Mouse (Mus musculus) embryonic facial prominence, embryonic 11.5 days (tissue): Measurements from ENCODE around the gene Bhlhe40. TPM values are rescaled to one million over a fixed set of nuclear protein-coding genes. Genes with fewer than 3 reads are reported as not detected.

ENCODE experiments used
- ATAC-seq: fragments of 200-750 bp; cut with Nextera tagmentation; replicated peaks from 2 replicates; pipeline ENCODE4 v1.8.0; 2017; ENCODE audit warnings: low read depth; ENCODE audit not compliant: insufficient number of reproducible peaks, low FRiP score, low TSS enrichment
- DNase-seq: peaks from one replicate; pipeline ENCODE4 v3.0.0-alpha.2; 2015; ENCODE audit warnings: low spot score
- H3K27ac ChIP-seq: fragments of 300-500 bp; sonication (generic); replicated peaks from 2 replicates; pipeline ENCODE4 v1.5.1; 2014; ENCODE audit warnings: mild to moderate bottlenecking, low read depth, low read length, control low read depth
- H3K27me3 ChIP-seq: fragments of 300-500 bp; sonication (generic); 2 replicates; pipeline ENCODE4 v1.6.1; 2014; ENCODE audit warnings: mild to moderate bottlenecking, low read length, moderate library complexity, mixed read lengths; ENCODE audit not compliant: control insufficient read depth, insufficient read depth
- H3K36me3 ChIP-seq: fragments of 300-500 bp; sonication (generic); replicated peaks from 2 replicates; pipeline ENCODE4 v1.6.1; 2014; ENCODE audit warnings: low read depth, mild to moderate bottlenecking, low read length, moderate library complexity, mixed read lengths; ENCODE audit not compliant: control insufficient read depth, insufficient read depth
- H3K4me1 ChIP-seq: fragments of 300-500 bp; sonication (generic); 2 replicates; pipeline ENCODE4 v1.6.1; 2014; ENCODE audit warnings: low read length, mixed read lengths; ENCODE audit not compliant: control insufficient read depth, insufficient read depth
- H3K4me2 ChIP-seq: fragments of 300-500 bp; sonication (generic); 2 replicates; pipeline ENCODE4 v1.6.1; 2014; ENCODE audit warnings: low read depth, mild to moderate bottlenecking, control low read depth, low read length, moderate library complexity
- H3K4me3 ChIP-seq: fragments of 300-500 bp; sonication (generic); 2 replicates; pipeline ENCODE4 v1.5.1; 2014; ENCODE audit warnings: low read depth, low read length, control low read depth
- H3K9ac ChIP-seq: fragments of 300-500 bp; sonication (generic); replicated peaks from 2 replicates; pipeline ENCODE4 v1.6.1; 2014; ENCODE audit warnings: mild to moderate bottlenecking, control low read depth, low read length
- H3K9me3 ChIP-seq: fragments of 300-500 bp; sonication (generic); replicated peaks from 2 replicates; pipeline ENCODE4 v1.6.1; 2016; ENCODE audit warnings: mild to moderate bottlenecking, low read length, inconsistent platforms, mixed read lengths; ENCODE audit not compliant: control insufficient read depth
- WGBS: fragments of 180-500 bp; shearing (Covaris S2); extraction: QIAGEN DNeasy Blood & Tissue Kit; methylation state at CpG from one replicate; pipeline ENCODE4 v1.1.7; 2014; 5-methylcytosine and 5-hydroxymethylcytosine counted together
- polyA plus RNA-seq: library from polyadenylated mRNA; unstranded; fragments of >200 nt; fragmentation: Nextera tagmentation; extraction: Ambion mirVana; gene quantifications from 2 replicates; pipeline ENCODE4 v1.2.1, GENCODE M21; 2014

The Bhlhe40 gene
- polyA plus RNA-seq, 1 experiment from 2014 or later = 1.5 TPM

- no peaks in the 10 kb centered on the region for H3K9me3 ChIP-seq
- H3K36me3 ChIP-seq = no peaks in the 10 kb centered on the region
- no peaks in the 10 kb centered on the region; the same call in 1 of the 2 replicates for H3K27me3 ChIP-seq
- WGBS = 62% methylated on average over 5 of the region's 5 CpGs
- H3K4me2 ChIP-seq = no peak overlapping the region
- DNase-seq = no peak
- H3K27ac ChIP-seq = no peak overlapping the region
- no peaks in the 10 kb centered on the region for H3K4me1 ChIP-seq
- ATAC-seq = no peak
- no peak overlapping the region for H3K4me3 ChIP-seq
- no peak overlapping the region for H3K9ac ChIP-seq
Observed at GRCm38 (mm10) chr6:108665587-108665986, 5.2 kb downstream of the Bhlhe40 start.

- H3K4me2 ChIP-seq = no peak overlapping the region
- WGBS = 83% methylated on average over 12 of the region's 12 CpGs
- no peaks in the 10 kb centered on the region for H3K4me1 ChIP-seq
- no peaks in the 10 kb centered on the region for H3K36me3 ChIP-seq
- no peak overlapping the region for H3K27ac ChIP-seq
- H3K4me3 ChIP-seq = no peak overlapping the region
- DNase-seq (no peak), ATAC-seq (no peak)
- H3K9ac ChIP-seq = no peak overlapping the region
- no peaks in the 10 kb centered on the region for H3K27me3 ChIP-seq
- H3K9me3 ChIP-seq = no peaks in the 10 kb centered on the region
Observed at GRCm38 (mm10) chr6:108666648-108667488, 6.4 kb downstream of the Bhlhe40 start.

- WGBS = 13% methylated on average over 6 of the region's 6 CpGs
- no peaks in the 10 kb centered on the region for H3K9me3 ChIP-seq
- DNase-seq (no peak), ATAC-seq (no peak)
- no peak overlapping the region for H3K27ac ChIP-seq
- no peaks in the 10 kb centered on the region for H3K27me3 ChIP-seq
- no peak overlapping the region for H3K4me3 ChIP-seq
- H3K36me3 ChIP-seq = no peaks in the 10 kb centered on the region
- no peak overlapping the region for H3K4me2 ChIP-seq
- no peaks in the 10 kb centered on the region for H3K4me1 ChIP-seq
- H3K9ac ChIP-seq = no peak overlapping the region
Observed at GRCm38 (mm10) chr6:108667599-108668021, 7.2 kb downstream of the Bhlhe40 start.

GRCm38 (mm10) chr6:108668321-108668786 lies 7.9 kb downstream of the Bhlhe40 start:
- H3K27me3 ChIP-seq = no peaks in the 10 kb centered on the region
- peak overlapping the region; percentile 22 for H3K4me3 ChIP-seq
- H3K9ac ChIP-seq = peak overlapping the region; percentile 69
- no peaks in the 10 kb centered on the region for H3K4me1 ChIP-seq
- ATAC-seq = peak; percentile 91
- peak; percentile 85 for DNase-seq
- no peaks in the 10 kb centered on the region for H3K9me3 ChIP-seq
- H3K27ac ChIP-seq = no peak overlapping the region
- H3K4me2 ChIP-seq = peak overlapping the region; percentile 43
- no peaks in the 10 kb centered on the region for H3K36me3 ChIP-seq
- WGBS = under 1% methylated on average over 30 of the region's 30 CpGs

- Histone ChIP-seq H3K9me3 (no peaks in the 10 kb centered on the region), H3K9ac (no peak overlapping the region), H3K27ac (no peak overlapping the region), H3K36me3 (no peaks in the 10 kb centered on the region), H3K4me2 (no peak overlapping the region), H3K4me3 (no peak overlapping the region), H3K4me1 (no peaks in the 10 kb centered on the region), H3K27me3 (no peaks in the 10 kb centered on the region)
- no peak for ATAC-seq
- DNase-seq = no peak
- 87% methylated on average over 3 of the region's 3 CpGs for WGBS
Observed at GRCm38 (mm10) chr6:108670276-108670675, 9.8 kb downstream of the Bhlhe40 start.

GRCm38 (mm10) chr6:108670821-108671220 lies 10.4 kb downstream of the Bhlhe40 start:
- Histone ChIP-seq H3K27ac (no peak overlapping the region), H3K9ac (no peak overlapping the region), H3K36me3 (no peaks in the 10 kb centered on the region), H3K27me3 (no peaks in the 10 kb centered on the region), H3K4me3 (no peak overlapping the region), H3K9me3 (no peaks in the 10 kb centered on the region), H3K4me2 (no peak overlapping the region), H3K4me1 (no peaks in the 10 kb centered on the region)
- ATAC-seq = no peak
- 64% methylated on average over 3 of the region's 3 CpGs for WGBS
- no peak for DNase-seq

GRCm38 (mm10) chr6:108672094-108672493 lies 11.7 kb downstream of the Bhlhe40 start:
- H3K4me2 ChIP-seq = no peak overlapping the region
- H3K9ac ChIP-seq = no peak overlapping the region
- ATAC-seq = no peak
- no peaks in the 10 kb centered on the region for H3K4me1 ChIP-seq
- H3K27me3 ChIP-seq = no peaks in the 10 kb centered on the region
- DNase-seq = no peak
- H3K4me3 ChIP-seq = no peak overlapping the region
- no peaks in the 10 kb centered on the region for H3K36me3 ChIP-seq
- 80% methylated on average over 8 of the region's 8 CpGs for WGBS
- no peaks in the 10 kb centered on the region for H3K9me3 ChIP-seq
- no peak overlapping the region for H3K27ac ChIP-seq

GRCm38 (mm10) chr6:108674221-108674620 lies 13.8 kb downstream of the Bhlhe40 start:
- Histone ChIP-seq H3K27ac (no peak overlapping the region), H3K36me3 (no peaks in the 10 kb centered on the region), H3K27me3 (no peaks in the 10 kb centered on the region), H3K9me3 (no peaks in the 10 kb centered on the region), H3K9ac (no peak overlapping the region), H3K4me1 (no peaks in the 10 kb centered on the region), H3K4me2 (no peak overlapping the region), H3K4me3 (no peak overlapping the region)
- 88% methylated on average over 2 of the region's 2 CpGs for WGBS
- ATAC-seq (no peak), DNase-seq (no peak)
